Mouse (Mus musculus) heart, postnatal 14 days (tissue): ENCODE measurements around the gene Gm10392. TPM values are rescaled to one million over a fixed set of nuclear protein-coding genes. Genes with fewer than 3 reads are reported as not detected.

Experiments
- DNase-seq, 2 experiments: peaks; one replicate each; pipeline ENCODE4 v3.0.0; 2021 to 2022
- intact Hi-C: fragments of 180-260 bp; cut with DNase I; formaldehyde crosslinking; loops from one replicate; pipeline ENCODE4 v1.15.1; 2025
- total RNA-seq, 2 experiments: library from RNA; stranded (reverse); gene quantifications; 2 replicates each; pipeline ENCODE4 v1.2.3; 2021

The Gm10392 gene
- total RNA-seq, 2 experiments from 2014 or later = not detected

DNA sequence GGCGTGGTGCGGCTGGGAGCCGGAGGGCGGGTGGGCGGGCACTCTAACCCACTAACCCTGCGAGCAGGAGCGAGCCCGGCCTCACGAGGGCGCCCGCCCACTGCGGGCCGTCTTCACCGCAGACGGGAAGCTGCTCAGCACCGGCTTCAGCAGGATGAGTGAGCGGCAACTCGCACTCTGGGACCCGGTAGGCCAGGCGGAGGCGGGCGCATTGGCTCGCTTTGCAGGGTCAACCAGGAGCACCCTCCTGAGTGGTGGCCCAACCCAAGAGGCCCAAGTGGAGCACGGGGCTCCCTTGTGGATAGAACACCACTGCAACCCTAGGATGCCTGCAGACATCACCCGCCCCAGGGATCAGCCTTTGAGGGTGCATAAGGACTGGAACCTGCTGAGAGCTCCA, 51.8 kb downstream of the Gm10392 start:
- intact Hi-C loops = loop anchor here (1.0 to 5.0 kb wide), 3 partner anchors 150 to 365 kb away; no protein-coding TSS in a partner anchor
- DNase-seq = peak; percentile 85 to 87

Other genes with a start within 250 kb of the Gm10392 start
- gene Coro6, start 56.8 kb downstream of the Gm10392 start, total RNA-seq = 100 to 1,000 TPM; 188 to 189 TPM
- gene Ankrd13b, start 29.5 kb downstream of the Gm10392 start, total RNA-seq = 10 to 100 TPM; 10.6 to 10.9 TPM
- 10 to 100 TPM; 49.1 to 50.0 TPM for gene Git1, start 25.6 kb downstream of the Gm10392 start, total RNA-seq
- 1 to 10 TPM; 2.0 to 2.7 TPM for gene Abhd15, start 4.1 kb downstream of the Gm10392 start, total RNA-seq
- 10 to 100 TPM in 1 of 2 experiments, 1 to 10 TPM in 1; 9.1 to 10.3 TPM for gene Trp53i13, start 3.2 kb downstream of the Gm10392 start, total RNA-seq
- 10 to 100 TPM; 57.0 to 59.3 TPM for gene Taok1, start 88.6 kb upstream of the Gm10392 start, total RNA-seq
- gene Nufip2, start 167.0 kb upstream of the Gm10392 start, total RNA-seq = 10 to 100 TPM; 58.9 to 61.9 TPM
- not detected for gene Cryba1, start 206.1 kb upstream of the Gm10392 start, total RNA-seq
- gene Myo18a, start 244.0 kb upstream of the Gm10392 start, total RNA-seq = 100 to 1,000 TPM; 252 to 259 TPM